In the genomic region with DNA sequence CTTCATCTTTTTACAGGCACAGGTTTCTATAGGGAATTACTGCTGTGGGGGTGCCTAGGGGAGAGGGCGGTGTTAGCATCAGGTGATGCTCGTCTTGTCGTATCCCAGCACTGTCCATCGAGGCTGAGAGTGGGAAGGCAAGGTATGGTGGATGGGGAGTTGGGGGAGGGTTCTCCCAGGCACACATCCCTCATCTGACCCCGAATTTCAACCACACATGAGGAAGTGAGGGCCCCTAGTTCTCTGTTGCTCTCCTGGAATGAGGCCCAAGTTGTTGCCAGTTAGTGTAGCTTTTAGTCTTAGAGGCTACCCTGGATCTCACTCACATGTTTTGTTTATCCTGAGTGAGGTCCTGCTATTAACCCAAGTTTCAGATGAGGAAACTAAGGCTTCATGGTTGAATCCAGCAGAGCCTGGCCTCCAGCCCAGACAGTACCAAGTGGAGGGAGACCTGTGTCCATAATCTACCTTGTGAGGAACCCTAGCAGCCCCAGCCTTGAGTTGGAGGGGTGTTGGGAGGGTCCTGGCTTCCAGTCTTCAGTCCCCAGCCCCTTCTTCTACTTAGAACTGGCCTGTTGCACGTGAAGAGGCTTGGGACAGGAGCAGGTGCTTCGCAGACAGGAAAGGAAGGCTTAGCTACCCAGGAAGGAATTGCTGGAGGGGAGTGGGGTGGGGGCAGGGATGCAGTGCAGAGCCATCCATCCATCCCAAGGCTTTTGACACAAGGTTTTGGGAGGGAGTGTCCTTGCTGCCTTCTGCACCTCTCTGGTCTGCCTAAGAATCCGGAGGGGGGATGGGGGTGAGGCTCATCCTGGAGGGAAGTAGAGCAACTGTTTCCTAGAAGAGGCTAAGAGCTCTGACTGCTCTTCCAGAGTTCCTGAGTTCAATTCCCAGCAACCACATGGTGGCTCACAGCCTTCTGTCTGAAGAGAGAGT, we compare ENCODE assay signal across 8 mouse cellular contexts. TPM values are rescaled to one million over a fixed set of nuclear protein-coding genes. Genes with fewer than 3 reads are reported as not detected.
A peak's percentile ranks its signal among the peaks of the same experiment; 100 is the strongest.
DNase-seq lines count a peak whose midpoint lies in the region; ATAC-seq lines count a peak whose summit lies in the region.
"Had no signal": no experiment of that assay in that cellular context is flagged by ENCODE, and none has a peak within 500 bp of the region (broad histone marks: within the 10 kb centered on the region; RNA-seq: fewer than 3 reads in every experiment).

No protein-coding gene starts in this region.

- no peak for DNase-seq in kidney, adult 11 months
- DNase-seq in R1 (ENCODE audit: low read depth, low spot score): peak; percentile 85
- no peak for DNase-seq in liver, embryonic 13.5 days
- no peak for DNase-seq in layer of hippocampus, adult 18-20 months (ENCODE audit: low spot score in 2 of 2)

- no peak for ATAC-seq in kidney, embryonic 14.5 days (ENCODE audit: low FRiP score, low TSS enrichment)
- no peak for ATAC-seq in embryonic facial prominence, embryonic 13.5 days (ENCODE audit: insufficient number of reproducible peaks, insufficient read depth, low FRiP score, low TSS enrichment, low read depth)
- no peak for ATAC-seq in liver, embryonic 13.5 days (ENCODE audit: low read depth)
- no peak for ATAC-seq in erythroblast, adult 5-6 weeks (replicated peaks; ENCODE audit: low FRiP score, poor library complexity, severe bottlenecking)

- no peak overlapping the region for H3K4me3 ChIP-seq in kidney, embryonic 14.5 days (ENCODE audit: low read length)
- no peak overlapping the region for H3K4me3 ChIP-seq in embryonic facial prominence, embryonic 13.5 days
- no peak overlapping the region for H3K4me3 ChIP-seq in liver, embryonic 13.5 days (replicated peaks)

- H3K27ac ChIP-seq in kidney, embryonic 14.5 days (ENCODE audit: low read depth, low read length): peak overlapping the region; percentile 80
- H3K27ac ChIP-seq in embryonic facial prominence, embryonic 13.5 days: peak overlapping the region; percentile 74
- H3K27ac ChIP-seq in liver, embryonic 13.5 days: peak overlapping the region; percentile 51; the same call in 1 of the 2 replicates

- H3K4me1 ChIP-seq in kidney, embryonic 14.5 days (ENCODE audit: control insufficient read depth, insufficient read depth, low read length): peaks cover 64% of the 10 kb centered on the region
- H3K4me1 ChIP-seq in embryonic facial prominence, embryonic 13.5 days: peaks cover 86% of the 10 kb centered on the region
- peaks cover 81% of the 10 kb centered on the region for H3K4me1 ChIP-seq in liver, embryonic 13.5 days (replicated peaks)

- peak overlapping the region; percentile 26 for H3K4me2 ChIP-seq in kidney, embryonic 14.5 days (replicated peaks; ENCODE audit: low read depth, low read length)
- peak overlapping the region; percentile 7 for H3K4me2 ChIP-seq in embryonic facial prominence, embryonic 13.5 days
- peak overlapping the region; percentile 12; the same call in 1 of the 2 replicates for H3K4me2 ChIP-seq in liver, embryonic 13.5 days

- H3K27me3 ChIP-seq in kidney, embryonic 14.5 days (ENCODE audit: control insufficient read depth, insufficient read depth, low read length): no peaks in the 10 kb centered on the region
- no peaks in the 10 kb centered on the region for H3K27me3 ChIP-seq in embryonic facial prominence, embryonic 13.5 days
- H3K27me3 ChIP-seq in liver, embryonic 13.5 days: no peaks in the 10 kb centered on the region

- WGBS in kidney, embryonic 14.5 days: 56% methylated on average over 8 of the region's 8 CpGs
- WGBS in embryonic facial prominence, embryonic 13.5 days: 54% methylated on average over 8 of the region's 8 CpGs
- 33% methylated on average over 8 of the region's 8 CpGs for WGBS in liver, embryonic 13.5 days (ENCODE audit: insufficient replicate concordance)

- H3K36me3 ChIP-seq in kidney, embryonic 14.5 days (ENCODE audit: control insufficient read depth, insufficient read depth, low read length): peaks cover 24% of the 10 kb centered on the region
- peaks cover 30% of the 10 kb centered on the region for H3K36me3 ChIP-seq in embryonic facial prominence, embryonic 13.5 days
- H3K36me3 ChIP-seq in liver, embryonic 13.5 days: peaks cover 19% of the 10 kb centered on the region

- H3K9me3 ChIP-seq in kidney, embryonic 14.5 days (ENCODE audit: control insufficient read depth, low read length): no peaks in the 10 kb centered on the region
- H3K9me3 ChIP-seq in embryonic facial prominence, embryonic 13.5 days: no peaks in the 10 kb centered on the region
- no peaks in the 10 kb centered on the region for H3K9me3 ChIP-seq in liver, embryonic 13.5 days (replicated peaks)

- peak overlapping the region; percentile 9; the same call in 1 of the 2 replicates for H3K9ac ChIP-seq in kidney, embryonic 14.5 days (ENCODE audit: low read depth, low read length)
- H3K9ac ChIP-seq in embryonic facial prominence, embryonic 13.5 days: no peak overlapping the region
- H3K9ac ChIP-seq in liver, embryonic 13.5 days: no peak overlapping the region

RNA-seq across cellular contexts. Expression of a gene that starts 8.9 kb away (rescaled TPM):
- 81.1 and 112 TPM in 2 replicates for polyA plus RNA-seq in kidney, embryonic 14.5 days (2014; fragmentation: Nextera tagmentation; extraction: Ambion mirVana)
- 84.8 and 87.4 TPM in 2 replicates for polyA plus RNA-seq in embryonic facial prominence, embryonic 13.5 days (2015; fragmentation: Nextera tagmentation; extraction: Ambion mirVana)
- 9.9 and 10.8 TPM in 2 replicates for polyA plus RNA-seq in liver, embryonic 13.5 days (2015; fragmentation: Nextera tagmentation; extraction: Ambion mirVana)
- total RNA-seq in erythroblast, adult 5-6 weeks (2015; ENCODE audit: low replicate concordance): 19.6 and 29.3 TPM in 2 replicates
- total RNA-seq in erythroblast, adult 5-6 weeks (2017; ENCODE audit: low replicate concordance): 16.5 and 20.9 TPM in 2 replicates
- total RNA-seq in layer of hippocampus, adult 18-20 months (2021): 100 to 1,000 TPM; 108 to 115 TPM

RNA-seq across cellular contexts. Expression of a gene that starts 13.1 kb away (rescaled TPM):
- polyA plus RNA-seq in kidney, embryonic 14.5 days (2014; fragmentation: Nextera tagmentation; extraction: Ambion mirVana): 0.19 and 0.20 TPM in 2 replicates
- 0.58 and 0.97 TPM in 2 replicates for polyA plus RNA-seq in embryonic facial prominence, embryonic 13.5 days (2015; fragmentation: Nextera tagmentation; extraction: Ambion mirVana)
- polyA plus RNA-seq in liver, embryonic 13.5 days (2015; fragmentation: Nextera tagmentation; extraction: Ambion mirVana): 0.08 and 0.12 TPM in 2 replicates
- not detected in 2 replicates for total RNA-seq in erythroblast, adult 5-6 weeks (2015; ENCODE audit: low replicate concordance)
- total RNA-seq in erythroblast, adult 5-6 weeks (2017; ENCODE audit: low replicate concordance): not detected in 2 replicates
- total RNA-seq in layer of hippocampus, adult 18-20 months (2021): under 1 TPM; 0.25 to 0.77 TPM

RNA-seq across cellular contexts. Expression of a gene that starts 43.2 kb away (rescaled TPM):
- polyA plus RNA-seq in kidney, embryonic 14.5 days (2014; fragmentation: Nextera tagmentation; extraction: Ambion mirVana): 90.5 and 98.2 TPM in 2 replicates
- 78.2 and 84.5 TPM in 2 replicates for polyA plus RNA-seq in embryonic facial prominence, embryonic 13.5 days (2015; fragmentation: Nextera tagmentation; extraction: Ambion mirVana)
- polyA plus RNA-seq in liver, embryonic 13.5 days (2015; fragmentation: Nextera tagmentation; extraction: Ambion mirVana): 65.7 and 75.6 TPM in 2 replicates
- total RNA-seq in erythroblast, adult 5-6 weeks (2015; ENCODE audit: low replicate concordance): 5.0 and 5.8 TPM in 2 replicates
- 2.9 and 5.9 TPM in 2 replicates for total RNA-seq in erythroblast, adult 5-6 weeks (2017; ENCODE audit: low replicate concordance)
- 10 to 100 TPM; 28.0 to 29.0 TPM for total RNA-seq in layer of hippocampus, adult 18-20 months (2021)

RNA-seq across cellular contexts. Expression of a gene that starts 53.8 kb away (rescaled TPM):
- 69.5 and 78.1 TPM in 2 replicates for polyA plus RNA-seq in kidney, embryonic 14.5 days (2014; fragmentation: Nextera tagmentation; extraction: Ambion mirVana)
- polyA plus RNA-seq in embryonic facial prominence, embryonic 13.5 days (2015; fragmentation: Nextera tagmentation; extraction: Ambion mirVana): 55.2 and 61.2 TPM in 2 replicates
- polyA plus RNA-seq in liver, embryonic 13.5 days (2015; fragmentation: Nextera tagmentation; extraction: Ambion mirVana): 28.3 and 29.5 TPM in 2 replicates
- 2.9 and 12.5 TPM in 2 replicates for total RNA-seq in erythroblast, adult 5-6 weeks (2015; ENCODE audit: low replicate concordance)
- total RNA-seq in erythroblast, adult 5-6 weeks (2017; ENCODE audit: low replicate concordance): 0.42 and 2.0 TPM in 2 replicates
- 10 to 100 TPM; 11.2 to 12.6 TPM for total RNA-seq in layer of hippocampus, adult 18-20 months (2021)

RNA-seq across cellular contexts. Expression of a gene that starts 53.9 kb away (rescaled TPM):
- 0.39 and 0.89 TPM in 2 replicates for polyA plus RNA-seq in kidney, embryonic 14.5 days (2014; fragmentation: Nextera tagmentation; extraction: Ambion mirVana)
- polyA plus RNA-seq in embryonic facial prominence, embryonic 13.5 days (2015; fragmentation: Nextera tagmentation; extraction: Ambion mirVana): 0.62 and 0.81 TPM in 2 replicates
- 0.07 and 0.14 TPM in 2 replicates for polyA plus RNA-seq in liver, embryonic 13.5 days (2015; fragmentation: Nextera tagmentation; extraction: Ambion mirVana)
- not detected in 2 replicates for total RNA-seq in erythroblast, adult 5-6 weeks (2015; ENCODE audit: low replicate concordance)
- total RNA-seq in erythroblast, adult 5-6 weeks (2017; ENCODE audit: low replicate concordance): not detected in 2 replicates
- total RNA-seq in layer of hippocampus, adult 18-20 months (2021): under 1 TPM; 0.17 to 0.38 TPM
- total RNA-seq: hematopoietic stem cell, adult 5-6 weeks had no signal
